Mouse (Mus musculus) midbrain, postnatal 0 days (tissue): ENCODE results near the gene Fam217b. TPM values are rescaled to one million over a fixed set of nuclear protein-coding genes. Genes with fewer than 3 reads are reported as not detected.

Experiments
- ATAC-seq: fragments of 200-750 bp; cut with Nextera tagmentation; 2 replicates; pipeline ENCODE4 v1.8.0; 2017; ENCODE audit warnings: moderate number of reproducible peaks, mild to moderate bottlenecking, moderate TSS enrichment, moderate library complexity; ENCODE audit not compliant: low FRiP score
- DNase-seq: peaks from one replicate; pipeline ENCODE4 v3.0.0-alpha.2; 2015; ENCODE audit warnings: low spot score
- H3K27ac ChIP-seq: fragments of 300-500 bp; sonication (generic); 2 replicates; pipeline ENCODE4 v1.5.1; 2014; ENCODE audit warnings: low read depth, mild to moderate bottlenecking, low read length, mixed read lengths
- H3K27me3 ChIP-seq: fragments of 300-500 bp; sonication (generic); 2 replicates; pipeline ENCODE4 v1.6.1; 2014; ENCODE audit warnings: low read length, control low read depth, mixed read lengths; ENCODE audit not compliant: insufficient read depth
- H3K36me3 ChIP-seq: fragments of 300-500 bp; sonication (generic); 2 replicates; pipeline ENCODE4 v1.6.1; 2014; ENCODE audit warnings: low read length, control low read depth, mixed read lengths; ENCODE audit not compliant: insufficient read depth
- H3K4me1 ChIP-seq: fragments of 300-500 bp; sonication (generic); 2 replicates; pipeline ENCODE4 v1.6.1; 2014; ENCODE audit warnings: mild to moderate bottlenecking, control low read depth, antibody characterized with exemption, low read length, mixed read lengths; ENCODE audit not compliant: insufficient read depth
- H3K4me2 ChIP-seq: fragments of 300-500 bp; sonication (generic); 2 replicates; pipeline ENCODE4 v1.6.1; 2014; ENCODE audit warnings: low read depth, mild to moderate bottlenecking, low read length, mixed read lengths; ENCODE audit not compliant: poor library complexity, severe bottlenecking
- H3K4me3 ChIP-seq: fragments of 300-500 bp; sonication (generic); 2 replicates; pipeline ENCODE4 v1.5.1; 2014; ENCODE audit warnings: low read depth, mild to moderate bottlenecking, low read length, moderate library complexity
- H3K9ac ChIP-seq: fragments of 300-500 bp; sonication (generic); replicated peaks from 2 replicates; pipeline ENCODE4 v1.6.1; 2014; ENCODE audit warnings: mild to moderate bottlenecking, low read length, moderate library complexity, mixed read lengths; ENCODE audit not compliant: poor library complexity, severe bottlenecking
- H3K9me3 ChIP-seq: fragments of 300-500 bp; sonication (generic); 2 replicates; pipeline ENCODE4 v1.6.1; 2016; ENCODE audit warnings: low read length, control low read depth
- CTCF ChIP-seq: IDR thresholded peaks from 2 replicates; pipeline ENCODE4 v1.5.1; 2016; ENCODE audit warnings: antibody characterized with exemption, mild to moderate bottlenecking
- WGBS: fragments of 180-500 bp; shearing (Covaris S2); extraction: QIAGEN DNeasy Blood & Tissue Kit; methylation state at CpG from one replicate; pipeline ENCODE4 v1.1.7; 2014; 5-methylcytosine and 5-hydroxymethylcytosine counted together
- polyA plus RNA-seq: library from polyadenylated mRNA; unstranded; fragments of >200 nt; fragmentation: Nextera tagmentation; extraction: Ambion mirVana; gene quantifications from 2 replicates; pipeline ENCODE4 v1.2.1, GENCODE M21; 2015
- total RNA-seq: library from RNA; depleted of rRNA; stranded (reverse); fragments of >200 nt; gene quantifications from 2 replicates; pipeline ENCODE4 v1.2.3, GENCODE M21; 2014

Fam217b gene
- total and polyA plus RNA-seq, 2 experiments from 2014 or later = 25.8 to 26.4 TPM

GRCm38 (mm10) chr2:178449386-178449785 lies 35.1 kb downstream of the Fam217b start:
- Histone ChIP-seq H3K36me3 (no peaks in the 10 kb centered on the region), H3K4me3 (no peak overlapping the region), H3K9ac (no peak overlapping the region), H3K27ac (no peak overlapping the region), H3K4me1 (no peaks in the 10 kb centered on the region), H3K27me3 (no peaks in the 10 kb centered on the region), H3K4me2 (no peak overlapping the region), H3K9me3 (no peaks in the 10 kb centered on the region)
- WGBS = 72% methylated on average over 4 of the region's 4 CpGs
- DNase-seq (no peak), ATAC-seq (no peak)
- TF ChIP-seq CTCF = no peak

DNA sequence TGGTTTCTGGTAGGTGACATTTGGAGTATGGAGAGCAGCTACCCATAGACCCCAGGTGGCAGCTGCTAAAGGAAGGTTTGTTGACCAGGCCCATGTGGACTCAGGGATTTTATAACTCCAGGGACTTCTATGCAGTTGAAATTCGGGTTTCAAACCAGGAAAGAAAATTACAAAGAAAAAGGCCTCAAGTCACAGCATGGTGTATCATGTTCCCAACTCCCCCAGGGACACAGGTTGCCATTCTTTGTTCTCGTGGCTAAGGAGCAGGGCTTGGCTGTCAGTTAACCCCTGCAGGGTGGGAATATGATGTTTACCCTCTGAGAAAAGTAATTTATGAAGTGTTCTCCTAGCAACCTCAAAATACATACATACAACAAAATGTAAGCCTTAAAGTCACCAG lies 35.9 kb downstream of the Fam217b start:
- WGBS = 12% methylated on average over 2 of the region's 2 CpGs
- Histone ChIP-seq H3K36me3 (no peaks in the 10 kb centered on the region), H3K9me3 (no peaks in the 10 kb centered on the region), H3K4me2 (no peak overlapping the region), H3K4me1 (peaks cover 3% of the 10 kb centered on the region; the same call in 1 of the 2 replicates), H3K27ac (no peak overlapping the region), H3K4me3 (no peak overlapping the region), H3K27me3 (no peaks in the 10 kb centered on the region), H3K9ac (no peak overlapping the region)
- no peak for TF ChIP-seq CTCF
- ATAC-seq (no peak), DNase-seq (no peak)

DNA sequence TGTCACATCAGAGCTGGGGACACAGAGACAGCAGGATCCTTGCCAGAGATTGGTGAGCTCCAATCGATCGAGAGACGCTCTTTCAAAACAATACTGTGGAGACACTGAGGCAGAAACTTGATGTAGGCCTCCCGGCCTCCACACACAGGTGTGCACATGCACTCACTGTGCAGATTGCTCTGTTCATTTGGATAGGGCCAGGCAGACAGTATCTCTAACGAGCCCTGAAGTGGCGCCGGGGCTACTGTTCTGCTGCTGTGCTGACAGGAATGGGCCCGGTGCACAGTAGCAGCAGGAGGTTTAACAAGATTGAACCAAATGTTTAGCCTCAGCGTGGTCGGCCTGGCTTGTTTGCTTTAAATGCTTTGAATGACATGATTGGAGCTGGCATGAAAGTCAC lies 36.6 kb downstream of the Fam217b start:
- H3K4me1 ChIP-seq = peaks cover 3% of the 10 kb centered on the region; the same call in 1 of the 2 replicates
- no peak overlapping the region for H3K4me2 ChIP-seq
- no peak overlapping the region for H3K27ac ChIP-seq
- no peak for TF ChIP-seq CTCF
- H3K9me3 ChIP-seq = no peaks in the 10 kb centered on the region
- ATAC-seq = no peak
- H3K9ac ChIP-seq = no peak overlapping the region
- no peak for DNase-seq
- 63% methylated on average over 10 of the region's 10 CpGs for WGBS
- H3K27me3 ChIP-seq = no peaks in the 10 kb centered on the region
- H3K4me3 ChIP-seq = no peak overlapping the region
- no peaks in the 10 kb centered on the region for H3K36me3 ChIP-seq

DNA sequence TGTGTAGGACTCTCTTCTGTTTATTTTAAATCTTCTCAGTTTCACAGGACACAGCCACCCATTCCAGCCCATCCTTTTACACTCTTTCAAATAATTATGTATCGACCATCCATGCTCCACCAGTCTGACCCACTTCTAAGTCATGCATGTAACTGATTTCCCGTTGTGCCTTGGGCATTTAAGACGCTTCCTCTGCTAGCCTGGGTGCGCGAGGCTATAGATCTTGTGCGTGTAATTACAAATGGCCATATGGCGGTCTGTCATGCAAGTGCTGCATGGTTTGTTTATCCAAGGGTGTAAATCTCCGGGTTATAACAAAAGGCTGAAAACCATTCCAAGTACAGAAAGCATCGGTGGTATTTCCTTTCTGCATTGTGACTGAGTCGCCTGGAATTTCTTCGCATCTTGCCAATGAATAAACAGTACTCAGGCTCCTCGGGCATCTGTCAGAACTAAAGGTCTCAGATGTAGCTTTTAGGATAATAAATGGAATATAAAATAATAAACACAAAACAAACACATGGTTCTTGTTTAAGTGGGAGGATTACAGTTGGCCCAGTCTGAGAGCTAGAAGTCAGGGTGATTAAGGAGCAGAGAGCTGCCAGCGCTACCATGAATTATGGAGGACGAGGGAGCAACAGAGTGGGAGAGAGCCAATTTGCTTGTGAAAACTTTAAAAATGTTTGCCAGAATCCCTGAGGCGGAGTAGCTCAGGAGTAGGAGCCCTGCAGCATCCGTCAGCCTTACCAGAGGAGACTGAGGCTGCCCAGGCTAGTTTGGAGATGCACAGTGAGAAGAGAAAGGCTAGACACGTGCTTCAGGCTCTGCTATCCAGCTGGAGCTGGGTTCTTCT lies 40.6 kb downstream of the Fam217b start:
- peak; percentile 70 for DNase-seq
- H3K9ac ChIP-seq = no peak overlapping the region
- peaks cover 3% of the 10 kb centered on the region; the same call in 1 of the 2 replicates for H3K4me1 ChIP-seq
- H3K9me3 ChIP-seq = no peaks in the 10 kb centered on the region
- ATAC-seq = peak; percentile 54; the same call in 1 of the 2 replicates
- no peaks in the 10 kb centered on the region for H3K36me3 ChIP-seq
- H3K4me2 ChIP-seq = no peak overlapping the region
- no peak for TF ChIP-seq CTCF
- no peak overlapping the region for H3K4me3 ChIP-seq
- H3K27me3 ChIP-seq = no peaks in the 10 kb centered on the region
- peak overlapping the region; percentile 48; the same call in 1 of the 2 replicates for H3K27ac ChIP-seq
- 24% methylated on average over 17 of the region's 17 CpGs for WGBS

- no peaks in the 10 kb centered on the region for H3K9me3 ChIP-seq
- no peaks in the 10 kb centered on the region for H3K27me3 ChIP-seq
- no peak for ATAC-seq
- 92% methylated on average over 6 of the region's 6 CpGs for WGBS
- TF ChIP-seq CTCF = no peak
- H3K36me3 ChIP-seq = no peaks in the 10 kb centered on the region
- DNase-seq = no peak
- H3K9ac ChIP-seq = no peak overlapping the region
- no peak overlapping the region for H3K4me3 ChIP-seq
- H3K27ac ChIP-seq = no peak overlapping the region
- H3K4me1 ChIP-seq = peaks cover 11% of the 10 kb centered on the region
- no peak overlapping the region for H3K4me2 ChIP-seq
Observed at GRCm38 (mm10) chr2:178457414-178457813, 43.1 kb downstream of the Fam217b start.

GRCm38 (mm10) chr2:178460353-178460752 lies 46.0 kb downstream of the Fam217b start:
- Histone ChIP-seq H3K4me2 (no peak overlapping the region), H3K27ac (no peak overlapping the region), H3K4me1 (peaks cover 8% of the 10 kb centered on the region; the same call in 1 of the 2 replicates), H3K36me3 (no peaks in the 10 kb centered on the region), H3K9me3 (no peaks in the 10 kb centered on the region), H3K9ac (no peak overlapping the region), H3K4me3 (no peak overlapping the region), H3K27me3 (no peaks in the 10 kb centered on the region)
- TF ChIP-seq CTCF = no peak
- DNase-seq (no peak), ATAC-seq (no peak)
- 51% methylated on average over 5 of the region's 5 CpGs for WGBS
